Mouse (Mus musculus): ENCODE measurements around the gene Lipk. TPM values are rescaled to one million over a fixed set of nuclear protein-coding genes. Genes with fewer than 3 reads are reported as not detected.

Lipk gene
- polyA plus RNA-seq, 1 experiment from 2014 or later = 0.13 TPM

DNA sequence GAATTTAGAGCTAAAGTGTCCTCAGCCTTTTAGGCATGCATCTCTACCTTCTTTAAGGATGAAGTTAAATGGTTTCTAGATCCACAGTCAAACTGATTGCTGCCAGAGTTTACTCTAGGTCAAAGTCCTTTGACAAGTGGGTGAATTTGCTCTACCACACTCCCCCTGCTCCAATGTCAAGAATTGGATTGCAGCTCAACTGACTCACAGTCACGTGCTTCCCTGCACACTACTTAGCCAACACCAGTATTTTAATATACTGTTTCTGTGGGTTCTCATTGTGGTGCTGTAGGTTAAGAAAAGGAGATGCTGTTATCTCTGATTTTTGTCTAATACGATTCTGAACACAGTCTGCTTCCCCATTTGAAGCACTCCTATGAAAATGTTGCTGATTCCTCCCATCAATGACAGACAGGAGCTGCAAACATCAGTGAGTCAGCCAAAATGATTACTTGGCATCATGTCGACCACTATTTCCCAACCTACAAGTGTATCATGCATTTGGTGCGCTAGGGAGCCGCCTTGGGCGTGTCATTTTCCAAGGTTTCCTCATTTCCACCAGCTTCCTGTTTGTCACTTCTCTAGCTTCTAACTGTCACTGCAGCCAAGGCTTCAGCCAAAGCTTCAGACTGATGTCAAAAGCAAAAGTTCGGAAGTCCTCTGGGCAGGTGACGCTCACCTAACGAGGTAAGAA lies 58.8 kb downstream of the Lipk start, which contains the start of gene Lipn:
TSS of gene Lipn (plus strand) at position 580 of the 694 bp plus-strand sequence.
- 88% methylated on average over 9 of the region's 9 CpGs for WGBS
- no peaks in the 10 kb centered on the region for H3K27me3 ChIP-seq
- no peaks in the 10 kb centered on the region for H3K4me1 ChIP-seq
- no peaks in the 10 kb centered on the region for H3K9me3 ChIP-seq
- no peak within 1 kb of the TSS for H3K4me3 ChIP-seq
- no peak within 1 kb of the TSS for H3K4me2 ChIP-seq (replicated peaks)
- no peak within 1 kb of the TSS for H3K9ac ChIP-seq
- no peak for ATAC-seq (ENCODE audit: low FRiP score, low read depth)
- no peak within 1 kb of the TSS for H3K27ac ChIP-seq
- H3K36me3 ChIP-seq = no peaks in the 10 kb centered on the region

GRCm38 (mm10) chr19:34074239-34074638 lies 66.1 kb downstream of the Lipk start:
- no peak overlapping the region for H3K27ac ChIP-seq
- H3K9ac ChIP-seq = no peak overlapping the region
- no peak for ATAC-seq (ENCODE audit: low FRiP score, low read depth)
- H3K4me2 ChIP-seq (replicated peaks) = no peak overlapping the region
- no peaks in the 10 kb centered on the region for H3K27me3 ChIP-seq
- H3K4me3 ChIP-seq = no peak overlapping the region
- H3K36me3 ChIP-seq = no peaks in the 10 kb centered on the region
- no peaks in the 10 kb centered on the region for H3K9me3 ChIP-seq
- H3K4me1 ChIP-seq = no peaks in the 10 kb centered on the region

DNA sequence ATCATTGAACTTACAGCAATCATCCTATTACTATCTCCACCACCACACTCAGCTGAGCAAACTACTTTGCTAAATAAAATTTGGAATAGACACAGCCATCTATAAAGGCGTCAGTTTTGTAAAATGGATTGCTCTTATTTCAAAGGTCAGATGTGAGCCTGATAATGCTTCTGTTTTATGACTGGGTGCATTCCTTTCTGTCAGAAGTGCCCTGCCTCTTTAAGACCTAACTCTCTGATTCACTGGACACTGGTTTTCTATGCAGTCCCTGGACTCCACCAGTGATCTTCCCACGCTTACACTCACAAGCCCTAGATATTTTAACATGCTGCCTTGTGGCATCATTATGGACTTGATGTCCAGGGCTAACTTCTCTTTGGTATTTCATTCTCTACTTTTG lies 70.0 kb downstream of the Lipk start:
- Histone ChIP-seq H3K4me1 (no peaks in the 10 kb centered on the region), H3K9me3 (no peaks in the 10 kb centered on the region), H3K4me2 (replicated peaks) (no peak overlapping the region), H3K27me3 (no peaks in the 10 kb centered on the region), H3K9ac (no peak overlapping the region), H3K4me3 (no peak overlapping the region), H3K36me3 (no peaks in the 10 kb centered on the region), H3K27ac (no peak overlapping the region)
- ATAC-seq (ENCODE audit: low FRiP score, low read depth) = no peak
- 76% methylated on average over 2 of the region's 2 CpGs for WGBS

DNA sequence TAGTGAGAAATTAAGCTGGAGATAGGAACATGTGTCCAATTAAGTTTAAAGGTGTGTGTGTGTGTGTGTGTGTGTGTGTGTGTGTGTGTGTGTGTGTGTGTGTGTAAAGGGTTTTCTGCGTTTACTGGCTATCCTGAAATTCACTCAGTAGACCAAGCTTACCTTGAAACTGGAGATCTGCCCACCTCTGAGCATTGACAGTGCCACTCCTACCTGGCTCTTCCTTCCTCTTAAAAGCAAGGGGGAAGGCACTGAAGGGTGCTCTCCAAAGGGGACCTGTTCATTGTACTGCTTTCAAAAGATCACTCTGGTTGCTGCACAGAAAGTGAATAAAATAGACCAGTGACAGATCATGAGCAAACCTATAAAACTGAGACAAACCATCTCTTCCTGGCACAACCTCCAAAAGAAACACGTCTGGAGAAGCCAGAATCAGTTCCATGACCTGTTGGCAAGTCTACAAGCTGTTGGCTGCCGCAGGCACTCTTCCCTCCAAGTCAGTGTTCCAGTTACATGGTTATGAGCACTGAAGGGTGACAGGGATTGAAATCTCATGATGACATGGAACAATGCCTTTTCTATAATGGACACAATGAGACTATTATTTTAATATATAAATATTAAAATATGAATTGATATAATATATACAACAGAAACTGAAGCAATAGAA lies 81.1 kb downstream of the Lipk start:
- no peak overlapping the region for H3K4me2 ChIP-seq (replicated peaks)
- 70% methylated on average over 3 of the region's 3 CpGs for WGBS
- no peak for ATAC-seq (ENCODE audit: low FRiP score, low read depth)
- no peaks in the 10 kb centered on the region for H3K9me3 ChIP-seq
- no peaks in the 10 kb centered on the region for H3K27me3 ChIP-seq
- no peaks in the 10 kb centered on the region for H3K36me3 ChIP-seq
- H3K4me1 ChIP-seq = no peaks in the 10 kb centered on the region
- no peak overlapping the region for H3K9ac ChIP-seq
- no peak overlapping the region for H3K4me3 ChIP-seq
- no peak overlapping the region for H3K27ac ChIP-seq

- Histone ChIP-seq H3K4me3 (no peak overlapping the region), H3K27me3 (no peaks in the 10 kb centered on the region), H3K4me2 (replicated peaks) (no peak overlapping the region), H3K27ac (no peak overlapping the region), H3K9ac (no peak overlapping the region), H3K4me1 (no peaks in the 10 kb centered on the region), H3K9me3 (no peaks in the 10 kb centered on the region), H3K36me3 (no peaks in the 10 kb centered on the region)
- ATAC-seq (ENCODE audit: low FRiP score, low read depth) = no peak
- WGBS = 76% methylated on average over 5 of the region's 5 CpGs
Measured at GRCm38 (mm10) chr19:34095381-34095780, 87.3 kb downstream of the Lipk start.

DNA sequence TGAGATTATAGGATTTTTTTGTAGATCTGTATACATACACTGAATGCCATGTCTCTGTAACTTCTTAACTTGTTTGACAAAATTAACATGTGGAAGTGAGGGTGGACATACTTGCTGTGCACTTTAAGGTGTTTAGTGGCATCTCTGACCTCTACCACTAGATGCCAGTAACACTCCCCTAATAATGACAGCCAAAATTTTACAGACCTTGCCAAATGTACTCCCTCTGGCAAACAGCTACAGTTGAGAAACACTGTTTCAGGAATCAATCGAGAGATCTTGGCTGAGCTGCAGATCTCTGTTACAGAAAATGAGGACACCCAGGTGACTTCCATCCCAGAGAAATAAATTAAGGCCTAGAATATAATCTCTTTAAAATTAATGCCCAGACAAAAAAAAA lies 88.1 kb downstream of the Lipk start:
- Histone ChIP-seq H3K9me3 (no peaks in the 10 kb centered on the region), H3K4me3 (no peak overlapping the region), H3K4me2 (replicated peaks) (no peak overlapping the region), H3K9ac (no peak overlapping the region), H3K27me3 (no peaks in the 10 kb centered on the region), H3K4me1 (no peaks in the 10 kb centered on the region), H3K36me3 (no peaks in the 10 kb centered on the region), H3K27ac (no peak overlapping the region)
- WGBS = 34% methylated on average over 1 of the region's 1 CpGs
- no peak for ATAC-seq (ENCODE audit: low FRiP score, low read depth)

Small RNA genes lying within 50 kb of the gene (microRNA-seq; reads per million reads assigned to microRNA genes)
- not detected for gene Gm23334

Other genes starting within 250 kb of the Lipk start
- 9.0 and 10.1 TPM in 2 replicates for gene Lipo3, start 246.3 kb upstream of the Lipk start, polyA plus RNA-seq (2015; fragmentation: Nextera tagmentation; extraction: Ambion mirVana)
- gene Lipo1, start 220.8 kb upstream of the Lipk start, polyA plus RNA-seq (2015; fragmentation: Nextera tagmentation; extraction: Ambion mirVana) = not detected in 2 replicates
- 0.13 TPM in 1 of 2 replicates, not detected in the other for gene Lipf, start 47.1 kb upstream of the Lipk start, polyA plus RNA-seq (2015; fragmentation: Nextera tagmentation; extraction: Ambion mirVana)
- not detected in 2 replicates for gene Lipn, start 59.1 kb downstream of the Lipk start, polyA plus RNA-seq (2015; fragmentation: Nextera tagmentation; extraction: Ambion mirVana)
- 0.46 and 0.98 TPM in 2 replicates for gene Lipm, start 92.6 kb downstream of the Lipk start, polyA plus RNA-seq (2015; fragmentation: Nextera tagmentation; extraction: Ambion mirVana)
- gene Ankrd22, start 157.8 kb downstream of the Lipk start, polyA plus RNA-seq (2015; fragmentation: Nextera tagmentation; extraction: Ambion mirVana) = 1.4 and 2.2 TPM in 2 replicates
- 18.2 and 18.6 TPM in 2 replicates for gene Stambpl1, start 183.9 kb downstream of the Lipk start, polyA plus RNA-seq (2015; fragmentation: Nextera tagmentation; extraction: Ambion mirVana)
- 262 and 263 TPM in 2 replicates for gene Acta2, start 247.3 kb downstream of the Lipk start, polyA plus RNA-seq (2015; fragmentation: Nextera tagmentation; extraction: Ambion mirVana)